13 mouse cellular contexts compared by ENCODE assay signal in the genomic region with DNA sequence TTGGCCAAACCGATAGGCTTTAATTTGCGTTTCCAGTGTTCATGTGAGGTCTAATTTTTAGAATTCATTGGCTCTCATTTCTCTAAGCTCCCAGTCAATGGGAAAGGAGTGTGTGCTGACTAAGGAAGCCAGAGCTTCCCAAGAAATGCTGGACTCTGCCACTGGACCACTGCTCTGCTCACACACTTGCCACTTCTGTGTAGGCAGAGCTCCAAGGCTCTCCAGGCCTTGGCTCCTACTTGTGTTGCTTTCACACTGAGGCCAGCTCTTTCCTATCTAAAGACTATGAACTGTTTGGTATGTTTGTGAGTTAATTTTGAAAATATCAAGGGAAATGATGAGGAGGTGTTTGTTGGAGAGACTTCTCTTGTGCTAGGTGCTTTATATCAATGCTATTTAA.
"Had no signal": no experiment of that assay in that cellular context is flagged by ENCODE, and none has a peak within 500 bp of the region (broad histone marks: within the 10 kb centered on the region; RNA-seq: fewer than 3 reads in every experiment).

No protein-coding gene starts in this region.

- ATAC-seq: midbrain, embryonic 13.5 days; midbrain, embryonic 16.5 days had no signal

- DNase-seq: kidney, postnatal 10 days; kidney, postnatal 36 days; layer of hippocampus, postnatal 36 days; liver, embryonic 13.5 days; lung, adult 2 months; lung, postnatal 14 days; lung, postnatal 4 days; retina, postnatal 1 day; right cerebral cortex, postnatal 25 days; thymus, adult 18-20 months; thymus, postnatal 36 days had no signal
